Mouse (Mus musculus) stomach, postnatal 0 days (tissue): ENCODE measurements around the gene Zfp296. TPM values are rescaled to one million over a fixed set of nuclear protein-coding genes. Genes with fewer than 3 reads are reported as not detected.
A peak's percentile ranks its signal among the peaks of the same experiment; 100 is the strongest.

Experiments
- ATAC-seq: fragments of 200-750 bp; cut with Nextera tagmentation; 2 replicates; pipeline ENCODE4 v1.8.0; 2017; ENCODE audit not compliant: low FRiP score, low TSS enrichment
- DNase-seq: peaks from one replicate; pipeline ENCODE4 v3.0.0-alpha.2; 2016; ENCODE audit warnings: low spot score
- H3K27ac ChIP-seq: fragments of 300-500 bp; sonication (generic); replicated peaks from 2 replicates; pipeline ENCODE4 v1.5.1; 2014; ENCODE audit warnings: mild to moderate bottlenecking, control low read depth
- H3K27me3 ChIP-seq: fragments of 300-500 bp; sonication (generic); 2 replicates; pipeline ENCODE4 v1.6.1; 2014; ENCODE audit warnings: low read length; ENCODE audit not compliant: control insufficient read depth, insufficient read depth
- H3K36me3 ChIP-seq: fragments of 300-500 bp; sonication (generic); 2 replicates; pipeline ENCODE4 v1.6.1; 2014; ENCODE audit warnings: low read length, mixed read lengths; ENCODE audit not compliant: control insufficient read depth, insufficient read depth
- H3K4me1 ChIP-seq: fragments of 300-500 bp; sonication (generic); replicated peaks from 2 replicates; pipeline ENCODE4 v1.6.1; 2014; ENCODE audit warnings: antibody characterized with exemption; ENCODE audit not compliant: control insufficient read depth, insufficient read depth
- H3K4me2 ChIP-seq: fragments of 300-500 bp; sonication (generic); replicated peaks from 2 replicates; pipeline ENCODE4 v1.6.1; 2014; ENCODE audit warnings: low read depth, mild to moderate bottlenecking, control low read depth, moderate library complexity
- H3K4me3 ChIP-seq: fragments of 300-500 bp; sonication (generic); 2 replicates; pipeline ENCODE4 v1.5.1; 2014; ENCODE audit warnings: low read depth, low read length, control low read depth
- H3K9ac ChIP-seq: fragments of 300-500 bp; sonication (generic); 2 replicates; pipeline ENCODE4 v1.6.1; 2014; ENCODE audit warnings: mild to moderate bottlenecking, low read length, control low read depth, mixed read lengths
- H3K9me3 ChIP-seq: fragments of 300-500 bp; sonication (generic); 2 replicates; pipeline ENCODE4 v1.6.1; 2016; ENCODE audit warnings: low read length; ENCODE audit not compliant: control insufficient read depth
- CTCF ChIP-seq: IDR thresholded peaks from 2 replicates; pipeline ENCODE4 v1.5.1; 2016; ENCODE audit warnings: antibody characterized with exemption, low read depth, mild to moderate bottlenecking, moderate library complexity
- EP300 ChIP-seq: optimal IDR thresholded peaks from 2 replicates; pipeline ENCODE3; 2016; ENCODE audit warnings: antibody characterized with exemption
- WGBS: fragments of 180-500 bp; shearing (Covaris S2); extraction: QIAGEN DNeasy Blood & Tissue Kit; methylation state at CpG from one replicate; pipeline ENCODE4 v1.1.7; 2014; 5-methylcytosine and 5-hydroxymethylcytosine counted together
- polyA plus RNA-seq: library from polyadenylated mRNA; unstranded; fragments of >200 nt; fragmentation: Nextera tagmentation; extraction: Ambion mirVana; gene quantifications from 2 replicates; pipeline ENCODE4 v1.2.1, GENCODE M21; 2015

Gene Zfp296
- polyA plus RNA-seq, 1 experiment from 2014 or later: 5.0 TPM

GRCm38 (mm10) chr7:19620811-19621210 lies 43.7 kb downstream of the Zfp296 start:
- DNase-seq (no peak), ATAC-seq (no peak)
- no peak overlapping the region for H3K4me3 ChIP-seq
- no peaks in the 10 kb centered on the region for H3K36me3 ChIP-seq
- no peak overlapping the region for H3K27ac ChIP-seq
- H3K9ac ChIP-seq: no peak overlapping the region
- H3K9me3 ChIP-seq: no peaks in the 10 kb centered on the region
- 86% methylated on average over 7 of the region's 7 CpGs for WGBS
- no peaks in the 10 kb centered on the region for H3K4me1 ChIP-seq
- no peaks in the 10 kb centered on the region for H3K27me3 ChIP-seq
- no peak for TF ChIP-seq CTCF
- TF ChIP-seq EP300: no peak
- H3K4me2 ChIP-seq: no peak overlapping the region

GRCm38 (mm10) chr7:19622241-19622640 lies 45.2 kb downstream of the Zfp296 start:
- H3K36me3 ChIP-seq: no peaks in the 10 kb centered on the region
- no peak overlapping the region for H3K27ac ChIP-seq
- no peak for DNase-seq
- no peak overlapping the region for H3K4me3 ChIP-seq
- WGBS: 36% methylated on average over 6 of the region's 6 CpGs
- no peak for ATAC-seq
- TF ChIP-seq CTCF (no peak), EP300 (no peak)
- no peak overlapping the region for H3K9ac ChIP-seq
- H3K9me3 ChIP-seq: no peaks in the 10 kb centered on the region
- H3K27me3 ChIP-seq: no peaks in the 10 kb centered on the region
- no peak overlapping the region for H3K4me2 ChIP-seq
- no peaks in the 10 kb centered on the region for H3K4me1 ChIP-seq

GRCm38 (mm10) chr7:19623433-19623832 lies 46.3 kb downstream of the Zfp296 start:
- Histone ChIP-seq H3K4me1 (no peaks in the 10 kb centered on the region), H3K36me3 (no peaks in the 10 kb centered on the region), H3K27me3 (no peaks in the 10 kb centered on the region), H3K27ac (no peak overlapping the region), H3K9me3 (no peaks in the 10 kb centered on the region), H3K4me2 (no peak overlapping the region), H3K4me3 (no peak overlapping the region), H3K9ac (no peak overlapping the region)
- 54% methylated on average over 2 of the region's 2 CpGs for WGBS
- peak; percentile 41 for DNase-seq
- TF ChIP-seq EP300 (no peak), CTCF (no peak)
- ATAC-seq: no peak

GRCm38 (mm10) chr7:19627721-19628120 lies 50.6 kb downstream of the Zfp296 start:
- 43% methylated on average over 3 of the region's 3 CpGs for WGBS
- Histone ChIP-seq H3K4me1 (no peaks in the 10 kb centered on the region), H3K27ac (peak overlapping the region; percentile 45), H3K27me3 (no peaks in the 10 kb centered on the region), H3K9me3 (no peaks in the 10 kb centered on the region), H3K9ac (no peak overlapping the region), H3K36me3 (peaks cover under 1% of the 10 kb centered on the region; the same call in 1 of the 2 replicates), H3K4me3 (peak overlapping the region; percentile 87), H3K4me2 (peak overlapping the region; percentile 98)
- TF ChIP-seq EP300 (no peak), CTCF (no peak)
- DNase-seq: no peak
- ATAC-seq: no peak

GRCm38 (mm10) chr7:19628192-19628535 lies 51.1 kb downstream of the Zfp296 start:
- Histone ChIP-seq H3K9ac (no peak overlapping the region; the same call in 1 of the 2 replicates), H3K4me2 (peak overlapping the region; percentile 98), H3K36me3 (peaks cover 4% of the 10 kb centered on the region; the same call in 1 of the 2 replicates), H3K4me3 (peak overlapping the region; percentile 87), H3K4me1 (no peaks in the 10 kb centered on the region), H3K9me3 (no peaks in the 10 kb centered on the region), H3K27ac (peak overlapping the region; percentile 45), H3K27me3 (no peaks in the 10 kb centered on the region)
- DNase-seq: no peak
- TF ChIP-seq CTCF (no peak), EP300 (no peak)
- no peak for ATAC-seq
- WGBS: 9% methylated on average over 17 of the region's 17 CpGs

- no peaks in the 10 kb centered on the region for H3K4me1 ChIP-seq
- WGBS: under 1% methylated on average over 49 of the region's 57 CpGs
- peak overlapping the region; percentile 98 for H3K4me2 ChIP-seq
- H3K27me3 ChIP-seq: no peaks in the 10 kb centered on the region
- peak overlapping the region; percentile 68 for H3K9ac ChIP-seq
- peak overlapping the region; percentile 87 for H3K4me3 ChIP-seq
- DNase-seq: peak; percentile 97
- no peaks in the 10 kb centered on the region for H3K9me3 ChIP-seq
- peaks cover 7% of the 10 kb centered on the region for H3K36me3 ChIP-seq
- peak overlapping the region; percentile 91 for H3K27ac ChIP-seq
- peak; percentile 95 for ATAC-seq
- TF ChIP-seq EP300 (no peak), CTCF (no peak)
These were observed 51.7 kb downstream of the Zfp296 start for GRCm38 (mm10) chr7:19628536-19629360.
